In genomic region chr11:93501671-93502070, GRCm38 (mm10) we compare ENCODE assay signal across 23 mouse cellular contexts.
A peak's percentile ranks its signal among the peaks of the same experiment; 100 is the strongest.
DNase-seq lines count a peak whose midpoint lies in the region; ATAC-seq lines count a peak whose summit lies in the region.
"Had no signal": no experiment of that assay in that cellular context is flagged by ENCODE, and none has a peak within 500 bp of the region (broad histone marks: within the 10 kb centered on the region; RNA-seq: fewer than 3 reads in every experiment).

No protein-coding gene starts in this region.

- no peaks in the 10 kb centered on the region for H3K36me3 ChIP-seq in heart, embryonic 10.5 days
- no peaks in the 10 kb centered on the region for H3K36me3 ChIP-seq in midbrain, embryonic 16.5 days (ENCODE audit: control insufficient read depth, insufficient read depth, low read length)
- H3K36me3 ChIP-seq: forebrain, embryonic 10.5 days; heart, embryonic 12.5 days; heart, embryonic 15.5 days; hindbrain, embryonic 12.5 days; hindbrain, embryonic 15.5 days had no signal

- peak; percentile 58 for DNase-seq in cerebellum, adult 11-12 months
- DNase-seq in cerebellum, adult 8-10 months, result no peak
- DNase-seq in cerebellum, adult 9-10 months, result peak; percentile 66
- no peak for DNase-seq in cerebellum, adult 11 months
- peak; percentile 50 for DNase-seq in heart, embryonic 10.5 days (ENCODE audit: low spot score)
- DNase-seq in heart, postnatal 10 days, result no peak
- DNase-seq in cerebellum, postnatal 36 days, result peak; percentile 16 to 43
- DNase-seq: adrenal gland, adult 8-10 months; adrenal gland, postnatal 25 days; gastrocnemius, postnatal 10 days; gastrocnemius, postnatal 36 days; heart, postnatal 14 days; kidney, adult 2 months had no signal

- H3K4me3 ChIP-seq in heart, embryonic 10.5 days, result no peak overlapping the region
- H3K4me3 ChIP-seq in midbrain, embryonic 16.5 days (ENCODE audit: low read depth, low read length), result no peak overlapping the region
- H3K4me3 ChIP-seq: forebrain, embryonic 10.5 days; forebrain, embryonic 13.5 days; heart, embryonic 12.5 days; heart, embryonic 15.5 days; hindbrain, embryonic 12.5 days; hindbrain, embryonic 15.5 days had no signal

- 81% methylated on average over 5 of the region's 5 CpGs for WGBS in heart, embryonic 10.5 days
- 80% methylated on average over 5 of the region's 5 CpGs for WGBS in midbrain, embryonic 16.5 days

- no peak for ATAC-seq in midbrain, embryonic 16.5 days
- ATAC-seq: activated CD4-positive, CD25-positive, alpha-beta regulatory T cell, adult 4 months; forebrain, embryonic 13.5 days; forebrain, embryonic 16.5 days; intestine, postnatal 0 days had no signal

- no peak overlapping the region for H3K27ac ChIP-seq in heart, embryonic 10.5 days
- no peak overlapping the region for H3K27ac ChIP-seq in midbrain, embryonic 16.5 days (ENCODE audit: low read length)
- H3K27ac ChIP-seq: forebrain, embryonic 10.5 days; forebrain, embryonic 13.5 days; heart, embryonic 15.5 days; hindbrain, embryonic 12.5 days; hindbrain, embryonic 15.5 days had no signal

- no peaks in the 10 kb centered on the region for H3K9me3 ChIP-seq in heart, embryonic 10.5 days
- H3K9me3 ChIP-seq in midbrain, embryonic 16.5 days (replicated peaks; ENCODE audit: control insufficient read depth, low read length, poor library complexity, severe bottlenecking), result no peaks in the 10 kb centered on the region
- H3K9me3 ChIP-seq: forebrain, embryonic 10.5 days; forebrain, embryonic 13.5 days; heart, embryonic 12.5 days; heart, embryonic 15.5 days; hindbrain, embryonic 12.5 days; hindbrain, embryonic 15.5 days had no signal

- no peak overlapping the region for H3K9ac ChIP-seq in midbrain, embryonic 16.5 days (ENCODE audit: low read depth, low read length)
- H3K9ac ChIP-seq: forebrain, embryonic 13.5 days; heart, embryonic 12.5 days; heart, embryonic 15.5 days; hindbrain, embryonic 12.5 days; hindbrain, embryonic 15.5 days had no signal

- H3K4me2 ChIP-seq in midbrain, embryonic 16.5 days (ENCODE audit: low read length), result no peak overlapping the region
- H3K4me2 ChIP-seq: forebrain, embryonic 13.5 days; heart, embryonic 12.5 days; heart, embryonic 15.5 days; hindbrain, embryonic 12.5 days; hindbrain, embryonic 15.5 days had no signal

- H3K4me1 ChIP-seq in heart, embryonic 10.5 days, result no peaks in the 10 kb centered on the region
- H3K4me1 ChIP-seq in midbrain, embryonic 16.5 days (ENCODE audit: control insufficient read depth, insufficient read depth, low read length), result peaks cover 6% of the 10 kb centered on the region; the same call in 1 of the 2 replicates
- H3K4me1 ChIP-seq: heart, embryonic 12.5 days; heart, embryonic 15.5 days had no signal

- H3K27me3 ChIP-seq in heart, embryonic 10.5 days (ENCODE audit: insufficient read depth, poor library complexity, severe bottlenecking), result no peaks in the 10 kb centered on the region
- no peaks in the 10 kb centered on the region for H3K27me3 ChIP-seq in midbrain, embryonic 16.5 days (ENCODE audit: control insufficient read depth, insufficient read depth, low read depth, low read length)
- H3K27me3 ChIP-seq: forebrain, embryonic 13.5 days; heart, embryonic 12.5 days; heart, embryonic 15.5 days; hindbrain, embryonic 12.5 days; hindbrain, embryonic 15.5 days had no signal

- intact Hi-C loops in heart, postnatal 10 days (cut with DNase I), result no loop called here

Comparison
In these comparisons a context has a peak if more than half of its experiments do, and no peak if none do; other contexts are left out.
1. DNase-seq: peak in cerebellum, adult 11-12 months (single experiment), cerebellum, adult 9-10 months (single experiment), heart, embryonic 10.5 days (single experiment) and cerebellum, postnatal 36 days (2 of 2); none in cerebellum, adult 8-10 months (single experiment), cerebellum, adult 11 months (single experiment) and heart, postnatal 10 days (0 of 2).